Mouse (Mus musculus): ENCODE results near the gene Cyp8b1. TPM values are rescaled to one million over a fixed set of nuclear protein-coding genes. Genes with fewer than 3 reads are reported as not detected.
A peak's percentile ranks its signal among the peaks of the same experiment; 100 is the strongest.

Cyp8b1 gene
- polyA plus RNA-seq, 1 experiment from 2014 or later = not detected

DNA sequence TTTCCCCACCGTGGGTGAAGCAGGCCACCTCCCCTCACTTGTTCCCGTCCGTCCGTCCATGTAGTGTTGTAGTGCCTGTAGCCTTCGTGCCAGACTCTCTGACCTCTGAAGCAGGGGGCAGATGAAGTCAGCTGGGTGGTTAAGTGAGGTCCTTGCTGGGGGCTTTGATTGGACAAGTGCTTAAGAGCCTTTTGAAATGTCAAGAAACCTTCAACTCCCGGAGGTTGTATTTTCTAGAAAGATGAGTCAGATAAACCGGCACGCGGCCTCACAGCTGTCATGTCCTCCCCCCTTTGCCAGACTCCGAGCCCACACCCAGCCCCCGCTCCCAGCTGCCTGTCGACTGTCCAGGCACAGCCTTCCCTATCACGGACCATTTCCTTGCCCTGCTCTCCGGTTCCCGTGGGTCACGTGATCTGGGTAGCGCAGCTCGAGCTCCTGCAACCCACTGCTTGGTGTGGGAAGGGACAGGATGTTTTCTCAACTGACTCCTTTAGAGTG, 25.6 kb downstream of the Cyp8b1 start:
- no peaks in the 10 kb centered on the region for H3K9me3 ChIP-seq (replicated peaks)
- H3K4me3 ChIP-seq = peak overlapping the region; percentile 1; the same call in 1 of the 2 replicates
- H3K4me1 ChIP-seq (replicated peaks) = peaks cover 15% of the 10 kb centered on the region
- no peaks in the 10 kb centered on the region for H3K27me3 ChIP-seq (replicated peaks)
- H3K9ac ChIP-seq = no peak overlapping the region
- no peaks in the 10 kb centered on the region for H3K36me3 ChIP-seq
- peak overlapping the region; percentile 33; the same call in 1 of the 2 replicates for H3K27ac ChIP-seq (ENCODE audit: poor library complexity, severe bottlenecking)
- peak; percentile 91 for ATAC-seq (ENCODE audit: insufficient number of reproducible peaks, low FRiP score)
- peak overlapping the region; percentile 49 for H3K4me2 ChIP-seq
- WGBS = 7% methylated on average over 18 of the region's 18 CpGs

DNA sequence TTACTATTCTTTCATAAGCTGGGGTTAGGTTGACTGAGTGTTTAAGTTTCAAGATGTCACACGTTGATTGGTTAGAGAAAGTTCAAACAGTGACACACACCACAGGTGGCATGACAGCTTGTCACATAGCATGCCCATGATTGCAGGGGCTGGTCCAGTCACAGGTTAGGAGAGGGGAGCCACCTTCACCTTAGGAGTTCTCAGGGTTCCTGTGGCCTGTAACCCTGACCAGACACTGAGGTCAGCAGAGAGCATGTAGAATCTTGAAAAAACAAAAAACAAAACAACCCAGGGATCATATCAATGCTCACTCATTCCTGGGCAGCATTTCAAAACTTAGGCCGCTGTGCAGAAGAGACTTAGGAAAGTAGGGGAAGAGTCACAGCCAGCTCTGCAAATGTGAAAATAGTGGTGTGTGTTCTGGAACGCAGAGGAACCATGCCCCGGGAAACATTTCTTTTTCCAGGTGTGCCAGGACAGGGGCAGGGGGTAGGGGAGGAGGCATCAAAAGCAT, 26.1 kb downstream of the Cyp8b1 start:
- Histone ChIP-seq H3K9ac (no peak overlapping the region), H3K4me3 (no peak overlapping the region), H3K27ac (ENCODE audit: poor library complexity, severe bottlenecking) (peak overlapping the region; percentile 33; the same call in 1 of the 2 replicates), H3K36me3 (no peaks in the 10 kb centered on the region), H3K4me1 (replicated peaks) (peaks cover 15% of the 10 kb centered on the region), H3K27me3 (replicated peaks) (no peaks in the 10 kb centered on the region), H3K4me2 (peak overlapping the region; percentile 49), H3K9me3 (replicated peaks) (no peaks in the 10 kb centered on the region)
- 0 out of 2 replicates have a peak, but pooled peaks have one; percentile 22 for ATAC-seq (ENCODE audit: insufficient number of reproducible peaks, low FRiP score)
- WGBS = 63% methylated on average over 4 of the region's 4 CpGs

DNA sequence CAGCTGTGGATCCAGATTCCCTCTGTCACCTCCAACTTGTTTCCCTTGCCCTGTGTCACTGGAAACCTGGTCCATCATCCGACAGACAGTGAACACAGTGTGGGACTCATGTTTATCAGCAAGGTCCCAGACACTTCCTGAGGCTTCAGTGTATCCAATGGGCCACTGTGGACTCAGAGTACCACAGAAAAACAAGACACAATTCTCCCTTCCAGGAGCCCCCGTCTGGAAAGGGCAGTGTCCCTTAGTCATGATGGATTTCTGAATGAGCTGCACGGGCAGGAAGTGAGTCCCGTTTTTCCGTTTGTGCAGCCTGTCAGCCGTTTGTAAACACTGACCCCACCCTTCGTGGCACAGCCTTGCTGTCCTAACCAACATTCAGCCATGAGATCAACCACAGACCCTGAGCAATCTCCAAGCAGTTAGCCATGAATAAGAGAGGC, 34.1 kb downstream of the Cyp8b1 start:
- Histone ChIP-seq H3K9me3 (replicated peaks) (no peaks in the 10 kb centered on the region), H3K4me3 (no peak overlapping the region), H3K4me2 (no peak overlapping the region), H3K36me3 (no peaks in the 10 kb centered on the region), H3K4me1 (replicated peaks) (0 out of 2 replicates have a peak, but pooled peaks cover 5% of the 10 kb centered on the region), H3K27me3 (replicated peaks) (no peaks in the 10 kb centered on the region), H3K9ac (no peak overlapping the region), H3K27ac (ENCODE audit: poor library complexity, severe bottlenecking) (no peak overlapping the region)
- ATAC-seq (ENCODE audit: insufficient number of reproducible peaks, low FRiP score) = peak; percentile 51; the same call in 1 of the 2 replicates
- 54% methylated on average over 7 of the region's 7 CpGs for WGBS

DNA sequence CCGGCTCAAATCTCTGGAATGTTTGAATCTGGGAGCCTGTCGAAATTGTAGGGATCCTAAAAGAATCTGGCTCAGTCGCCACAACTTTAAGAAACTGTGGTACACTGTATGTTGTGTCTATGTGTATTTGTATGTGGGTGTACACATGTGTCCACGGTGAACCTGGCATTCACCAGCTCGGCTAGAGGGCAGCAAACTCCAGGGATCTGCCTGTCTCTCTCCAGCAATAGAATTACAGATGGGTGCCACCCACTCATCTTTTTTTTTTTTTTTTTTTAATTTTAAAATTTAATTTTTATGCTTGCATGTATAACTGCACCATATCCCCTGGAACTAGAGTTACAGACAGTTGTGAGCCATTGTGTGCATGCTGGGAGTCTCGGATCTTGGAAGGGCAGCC, 34.8 kb downstream of the Cyp8b1 start:
- ATAC-seq (ENCODE audit: insufficient number of reproducible peaks, low FRiP score) = no peak
- H3K27ac ChIP-seq (ENCODE audit: poor library complexity, severe bottlenecking) = no peak overlapping the region
- no peaks in the 10 kb centered on the region for H3K27me3 ChIP-seq (replicated peaks)
- 70% methylated on average over 6 of the region's 6 CpGs for WGBS
- H3K9ac ChIP-seq = no peak overlapping the region
- no peaks in the 10 kb centered on the region for H3K36me3 ChIP-seq
- H3K4me1 ChIP-seq (replicated peaks) = 0 out of 2 replicates have a peak, but pooled peaks cover 5% of the 10 kb centered on the region
- no peak overlapping the region; the same call in 1 of the 2 replicates for H3K4me2 ChIP-seq
- H3K4me3 ChIP-seq = no peak overlapping the region
- no peaks in the 10 kb centered on the region for H3K9me3 ChIP-seq (replicated peaks)

DNA sequence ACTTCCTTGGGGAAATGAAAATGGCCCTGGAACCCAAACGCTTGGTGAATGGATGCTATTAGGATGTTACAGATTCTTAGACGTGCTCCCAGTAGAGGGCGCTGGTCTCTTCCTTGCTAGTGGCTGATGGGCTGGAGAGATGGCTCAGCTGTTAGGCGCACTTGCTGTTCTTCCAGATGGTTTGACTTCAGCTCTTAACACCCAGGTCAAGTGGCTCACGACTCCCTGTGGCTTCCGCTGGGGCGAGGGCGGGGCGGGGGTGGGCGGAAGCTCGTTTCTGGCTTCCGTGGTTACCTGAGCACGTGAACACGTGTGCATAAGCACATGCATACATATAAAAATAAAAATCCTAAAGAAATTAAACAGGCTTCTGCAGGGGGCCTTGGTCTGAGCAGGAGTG, 35.3 kb downstream of the Cyp8b1 start:
- H3K27ac ChIP-seq (ENCODE audit: poor library complexity, severe bottlenecking) = no peak overlapping the region
- no peak for ATAC-seq (ENCODE audit: insufficient number of reproducible peaks, low FRiP score)
- H3K27me3 ChIP-seq (replicated peaks) = no peaks in the 10 kb centered on the region
- H3K36me3 ChIP-seq = no peaks in the 10 kb centered on the region
- WGBS = 28% methylated on average over 14 of the region's 14 CpGs
- H3K4me3 ChIP-seq = no peak overlapping the region
- H3K4me1 ChIP-seq (replicated peaks) = 0 out of 2 replicates have a peak, but pooled peaks cover 5% of the 10 kb centered on the region
- peak overlapping the region; percentile 50 for H3K4me2 ChIP-seq
- H3K9me3 ChIP-seq (replicated peaks) = no peaks in the 10 kb centered on the region
- H3K9ac ChIP-seq = no peak overlapping the region

DNA sequence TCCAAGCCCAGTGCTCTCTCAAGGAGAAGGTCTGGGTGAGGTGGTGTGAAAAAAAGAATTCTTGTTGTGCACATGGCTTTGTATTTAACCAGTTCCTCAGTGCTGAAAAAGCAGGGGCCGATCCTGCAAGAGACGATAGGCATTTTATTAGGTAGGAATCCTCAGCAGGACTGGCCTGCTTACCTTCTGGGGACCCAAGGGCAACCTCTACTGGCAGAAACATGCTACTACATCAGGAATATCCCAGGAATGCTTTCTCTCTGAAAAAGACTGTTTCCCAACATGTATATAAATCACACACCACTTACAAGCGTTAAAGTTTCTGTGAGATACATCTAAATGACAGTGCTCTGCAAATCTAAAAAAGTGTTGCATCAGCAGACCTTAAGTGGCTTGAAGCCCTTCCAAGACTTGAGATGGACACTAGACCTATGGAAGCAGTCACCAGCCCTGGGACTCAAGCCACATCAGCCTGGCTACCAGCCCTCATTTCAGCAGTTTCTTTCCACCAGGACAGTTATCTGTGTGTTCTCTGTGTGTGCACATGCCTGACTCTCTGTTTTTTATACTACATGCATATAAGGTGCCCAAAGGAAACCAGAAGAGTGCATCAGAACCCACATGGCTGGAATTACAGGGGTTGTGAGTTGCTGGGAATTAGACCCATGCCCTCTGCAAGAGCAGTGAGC, 38.9 kb downstream of the Cyp8b1 start:
- H3K4me1 ChIP-seq (replicated peaks) = 0 out of 2 replicates have a peak, but pooled peaks cover 5% of the 10 kb centered on the region
- 24% methylated on average over 3 of the region's 3 CpGs for WGBS
- ATAC-seq (ENCODE audit: insufficient number of reproducible peaks, low FRiP score) = no peak
- no peaks in the 10 kb centered on the region for H3K27me3 ChIP-seq (replicated peaks)
- H3K27ac ChIP-seq (ENCODE audit: poor library complexity, severe bottlenecking) = no peak overlapping the region
- no peak overlapping the region for H3K9ac ChIP-seq
- H3K9me3 ChIP-seq (replicated peaks) = no peaks in the 10 kb centered on the region
- no peaks in the 10 kb centered on the region for H3K36me3 ChIP-seq
- H3K4me2 ChIP-seq = no peak overlapping the region
- H3K4me3 ChIP-seq = no peak overlapping the region

DNA sequence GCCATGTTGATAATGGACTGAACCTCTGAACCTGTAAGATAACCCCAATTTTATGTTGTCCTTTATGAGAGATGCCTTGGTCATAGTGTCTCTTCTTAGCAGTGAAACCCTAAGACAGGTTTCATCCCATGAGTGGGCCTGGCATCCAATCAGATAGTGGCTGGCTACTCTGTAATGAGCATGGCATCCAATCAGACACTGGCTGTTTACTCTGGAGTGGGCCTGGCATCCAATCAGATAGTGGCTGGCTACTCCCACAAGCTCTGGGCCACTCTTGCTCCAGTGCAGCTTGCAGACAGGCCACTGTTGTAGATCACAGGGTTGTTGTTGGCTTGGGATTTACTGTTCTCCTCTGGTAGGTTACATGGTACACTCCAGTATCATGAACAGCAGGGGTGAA, 42.5 kb downstream of the Cyp8b1 start:
- H3K4me2 ChIP-seq = no peak overlapping the region
- no peak overlapping the region for H3K9ac ChIP-seq
- H3K36me3 ChIP-seq = no peaks in the 10 kb centered on the region
- no peaks in the 10 kb centered on the region for H3K27me3 ChIP-seq (replicated peaks)
- no peaks in the 10 kb centered on the region for H3K4me1 ChIP-seq (replicated peaks)
- ATAC-seq (ENCODE audit: insufficient number of reproducible peaks, low FRiP score) = no peak
- H3K4me3 ChIP-seq = no peak overlapping the region
- H3K9me3 ChIP-seq (replicated peaks) = no peaks in the 10 kb centered on the region
- no peak overlapping the region for H3K27ac ChIP-seq (ENCODE audit: poor library complexity, severe bottlenecking)

DNA sequence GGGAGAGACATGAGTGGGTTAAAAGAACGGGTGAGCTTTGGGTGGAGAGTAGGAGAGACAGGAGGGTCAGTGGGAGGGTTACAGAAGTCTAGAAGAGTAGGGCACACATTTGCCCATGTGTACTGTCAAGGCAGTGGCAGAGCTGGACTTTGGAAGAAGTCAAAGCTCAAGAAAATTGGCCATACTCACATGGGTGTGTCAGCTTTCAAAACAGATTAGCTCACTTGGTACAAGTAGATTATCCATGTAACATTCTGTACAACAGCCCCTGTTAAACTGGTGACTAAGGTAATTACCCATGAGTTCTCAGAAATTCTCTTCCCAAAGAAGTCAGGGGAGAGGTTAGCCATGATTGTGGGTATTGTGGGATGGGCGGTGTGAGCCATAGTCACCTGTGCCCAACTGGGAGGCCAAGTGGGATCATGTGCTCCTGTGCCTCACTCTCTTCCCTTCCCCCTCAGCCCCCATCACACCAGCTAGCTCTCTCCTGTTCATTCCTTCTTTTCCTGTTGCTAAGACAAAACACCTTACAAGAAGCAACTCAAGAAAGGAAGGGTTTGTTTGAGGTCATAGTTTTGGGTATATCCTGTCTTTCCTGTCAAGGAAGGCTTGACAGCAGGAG, 43.9 kb downstream of the Cyp8b1 start:
- Histone ChIP-seq H3K27me3 (replicated peaks) (no peaks in the 10 kb centered on the region), H3K9ac (no peak overlapping the region), H3K9me3 (replicated peaks) (no peaks in the 10 kb centered on the region), H3K36me3 (no peaks in the 10 kb centered on the region), H3K4me1 (replicated peaks) (no peaks in the 10 kb centered on the region), H3K4me3 (no peak overlapping the region), H3K27ac (ENCODE audit: poor library complexity, severe bottlenecking) (no peak overlapping the region), H3K4me2 (no peak overlapping the region)
- ATAC-seq (ENCODE audit: insufficient number of reproducible peaks, low FRiP score) = no peak
- 74% methylated on average over 2 of the region's 2 CpGs for WGBS

DNA sequence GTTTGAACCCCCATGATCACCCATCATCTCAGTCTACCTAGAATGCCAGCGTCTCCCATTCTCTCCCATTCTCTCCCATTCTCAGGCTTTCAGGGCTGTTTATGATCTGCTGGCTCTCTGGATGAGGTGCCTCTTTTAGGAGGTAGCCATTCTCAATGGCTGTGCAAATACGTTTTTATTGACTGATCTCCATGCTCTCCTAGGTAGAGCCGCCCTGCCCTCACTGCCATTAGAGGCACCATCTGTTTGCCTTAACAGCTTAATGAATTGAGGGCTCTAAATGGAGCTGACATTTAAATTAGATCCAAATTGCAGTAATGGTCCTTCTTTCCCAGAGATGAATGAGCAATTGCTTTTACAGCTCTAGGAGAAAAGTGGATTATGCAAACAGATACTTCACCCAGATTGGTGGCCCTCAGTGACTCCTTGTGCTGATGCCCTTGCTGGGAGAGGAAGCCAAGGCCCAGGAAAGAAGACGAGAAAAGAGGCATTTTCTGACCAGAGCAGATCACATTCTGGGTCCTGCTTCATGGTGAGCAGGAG, 46.1 kb downstream of the Cyp8b1 start:
- WGBS = 53% methylated on average over 4 of the region's 4 CpGs
- no peaks in the 10 kb centered on the region for H3K27me3 ChIP-seq (replicated peaks)
- no peaks in the 10 kb centered on the region for H3K36me3 ChIP-seq
- no peaks in the 10 kb centered on the region for H3K9me3 ChIP-seq (replicated peaks)
- H3K4me2 ChIP-seq = no peak overlapping the region
- 0 out of 2 replicates have a peak, but pooled peaks cover 6% of the 10 kb centered on the region for H3K4me1 ChIP-seq (replicated peaks)
- no peak overlapping the region for H3K9ac ChIP-seq
- no peak overlapping the region for H3K27ac ChIP-seq (ENCODE audit: poor library complexity, severe bottlenecking)
- H3K4me3 ChIP-seq = no peak overlapping the region
- ATAC-seq (ENCODE audit: insufficient number of reproducible peaks, low FRiP score) = no peak

DNA sequence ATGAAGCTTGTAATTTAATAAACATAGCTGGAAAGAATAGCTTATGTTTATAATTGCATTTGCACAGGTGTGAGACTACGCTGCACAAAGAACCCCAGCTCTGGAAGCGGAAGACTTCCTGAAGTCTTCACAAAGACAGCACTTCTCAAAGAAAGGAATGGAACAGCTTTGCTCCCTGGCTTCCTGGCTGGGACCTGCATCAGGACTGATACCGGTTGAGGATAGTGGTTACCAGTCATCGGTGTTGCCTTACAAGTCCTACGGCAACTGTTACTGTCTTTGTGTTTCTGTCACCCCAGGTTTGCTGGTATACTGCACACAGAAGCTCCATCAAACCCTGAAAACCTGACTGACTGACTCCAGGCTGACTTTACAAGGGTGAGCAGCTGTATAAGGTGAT, 46.7 kb downstream of the Cyp8b1 start:
- Histone ChIP-seq H3K4me3 (no peak overlapping the region), H3K9ac (no peak overlapping the region), H3K9me3 (replicated peaks) (no peaks in the 10 kb centered on the region), H3K4me1 (replicated peaks) (0 out of 2 replicates have a peak, but pooled peaks cover 6% of the 10 kb centered on the region), H3K27ac (ENCODE audit: poor library complexity, severe bottlenecking) (no peak overlapping the region), H3K36me3 (no peaks in the 10 kb centered on the region), H3K4me2 (no peak overlapping the region), H3K27me3 (replicated peaks) (no peaks in the 10 kb centered on the region)
- ATAC-seq (ENCODE audit: insufficient number of reproducible peaks, low FRiP score) = no peak
- 82% methylated on average over 5 of the region's 5 CpGs for WGBS

DNA sequence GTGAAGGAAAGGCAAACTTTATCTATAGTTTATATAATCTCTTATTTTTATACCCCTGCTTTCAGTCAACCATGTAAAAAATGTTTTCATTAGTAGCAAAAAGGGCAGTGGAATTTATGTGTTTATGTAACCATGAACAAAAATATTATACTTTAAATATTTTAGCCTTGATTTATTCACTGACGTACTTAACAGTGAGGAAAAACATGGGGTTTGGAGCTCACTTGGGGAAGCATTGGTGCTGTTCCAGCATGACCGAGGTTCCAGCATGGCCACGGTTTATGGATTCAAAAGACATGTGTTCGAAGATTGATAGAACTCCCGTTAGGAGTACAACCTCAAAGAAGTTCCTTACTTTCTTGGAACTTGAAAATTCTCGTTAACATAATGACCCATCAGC, 47.9 kb downstream of the Cyp8b1 start:
- no peak for ATAC-seq (ENCODE audit: insufficient number of reproducible peaks, low FRiP score)
- Histone ChIP-seq H3K27ac (ENCODE audit: poor library complexity, severe bottlenecking) (no peak overlapping the region), H3K4me1 (replicated peaks) (0 out of 2 replicates have a peak, but pooled peaks cover 6% of the 10 kb centered on the region), H3K27me3 (replicated peaks) (no peaks in the 10 kb centered on the region), H3K4me3 (no peak overlapping the region), H3K9ac (no peak overlapping the region), H3K9me3 (replicated peaks) (no peaks in the 10 kb centered on the region), H3K36me3 (no peaks in the 10 kb centered on the region), H3K4me2 (no peak overlapping the region)
- WGBS = 81% methylated on average over 6 of the region's 6 CpGs

All from heart, embryonic 12.5 days (tissue).